Mouse (Mus musculus) small intestine, adult 2 months (tissue): ENCODE results near the gene Adam30.

Source experiments
- CTCF ChIP-seq: fragments of 200-500 bp; IDR thresholded peaks from 2 replicates; pipeline ENCODE4 v1.5.1; 2012; ENCODE audit warnings: low read depth, mild to moderate bottlenecking, control low read depth, inconsistent platforms, low read length, moderate library complexity, mixed read lengths; ENCODE audit not compliant: insufficient replicate concordance, insufficient read length; ENCODE audit errors: extremely low read depth
- POLR2A ChIP-seq: fragments of 200-500 bp; IDR thresholded peaks from 2 replicates; pipeline ENCODE4 v1.6.1; 2012; ENCODE audit warnings: low read depth, mild to moderate bottlenecking, control low read depth, inconsistent platforms, low read length, moderate library complexity

DNA sequence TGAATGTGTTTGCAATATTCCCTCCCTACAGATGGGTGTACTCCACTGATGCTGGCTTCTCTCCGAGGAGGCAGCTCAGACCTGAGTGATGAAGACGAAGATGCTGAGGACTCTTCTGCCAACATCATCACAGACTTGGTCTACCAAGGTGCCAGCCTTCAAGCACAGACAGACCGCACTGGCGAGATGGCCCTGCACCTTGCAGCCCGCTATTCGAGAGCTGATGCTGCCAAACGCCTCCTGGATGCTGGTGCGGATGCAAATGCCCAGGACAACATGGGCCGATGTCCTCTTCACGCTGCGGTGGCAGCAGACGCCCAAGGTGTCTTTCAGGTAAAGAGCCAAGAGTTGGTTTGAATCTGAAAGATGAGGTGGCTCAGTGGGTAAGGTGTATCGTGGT lies 17.6 kb upstream of the Adam30 start:
- TF ChIP-seq CTCF = no peak
- no peak for TF ChIP-seq POLR2A
